Mouse (Mus musculus): ENCODE measurements around the gene Nxpe4. TPM values are rescaled to one million over a fixed set of nuclear protein-coding genes. Genes with fewer than 3 reads are reported as not detected.

The Nxpe4 gene
- polyA plus RNA-seq, 1 experiment from 2014 or later = 5.6 TPM

DNA sequence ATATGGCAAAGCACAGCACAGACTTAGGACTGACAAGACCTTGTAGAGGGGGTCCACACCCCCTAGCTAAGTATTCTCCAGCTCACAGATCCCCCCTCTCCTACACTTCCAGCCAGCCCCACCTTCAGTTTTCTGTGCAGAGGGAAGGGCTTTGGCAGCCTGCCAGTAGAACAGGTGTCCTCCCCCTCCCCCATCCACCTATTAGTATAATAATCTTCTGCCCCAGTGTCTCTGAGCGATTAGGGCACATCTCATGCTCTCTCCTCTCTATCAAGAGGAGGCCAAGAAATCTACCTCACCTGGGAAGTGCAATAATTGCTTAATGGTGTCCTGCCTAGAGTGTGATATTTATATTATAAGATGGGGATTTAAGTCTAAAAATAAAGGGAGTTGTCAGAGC, 83.7 kb downstream of the Nxpe4 start:
- Histone ChIP-seq H3K4me1 (peaks cover 25% of the 10 kb centered on the region), H3K4me3 (no peak overlapping the region), H3K27me3 (ENCODE audit: low read depth, poor library complexity, severe bottlenecking) (0 out of 2 replicates have a peak, but pooled peaks cover 3% of the 10 kb centered on the region), H3K9me3 (replicated peaks) (no peaks in the 10 kb centered on the region), H3K36me3 (no peaks in the 10 kb centered on the region), H3K27ac (no peak overlapping the region)
- DNase-seq (ENCODE audit: low spot score) = no peak
- WGBS = 82% methylated on average over 1 of the region's 1 CpGs

GRCm38 (mm10) chr9:48247276-48247675, 85.5 kb downstream of the Nxpe4 start:
- peaks cover 34% of the 10 kb centered on the region for H3K4me1 ChIP-seq
- no peak overlapping the region for H3K27ac ChIP-seq
- H3K9me3 ChIP-seq (replicated peaks) = no peaks in the 10 kb centered on the region
- H3K4me3 ChIP-seq = no peak overlapping the region
- H3K27me3 ChIP-seq (ENCODE audit: low read depth, poor library complexity, severe bottlenecking) = peaks cover 18% of the 10 kb centered on the region
- peak; percentile 36 for DNase-seq (ENCODE audit: low spot score)
- no peaks in the 10 kb centered on the region for H3K36me3 ChIP-seq
- WGBS = 72% methylated on average over 5 of the region's 5 CpGs

- WGBS = 3% methylated on average over 8 of the region's 8 CpGs
- no peak for DNase-seq (ENCODE audit: low spot score)
- Histone ChIP-seq H3K4me3 (no peak overlapping the region), H3K36me3 (no peaks in the 10 kb centered on the region), H3K4me1 (peaks cover 37% of the 10 kb centered on the region), H3K27me3 (ENCODE audit: low read depth, poor library complexity, severe bottlenecking) (peaks cover 34% of the 10 kb centered on the region), H3K9me3 (replicated peaks) (no peaks in the 10 kb centered on the region), H3K27ac (no peak overlapping the region)
These were observed 90.4 kb downstream of the Nxpe4 start for GRCm38 (mm10) chr9:48252236-48252635.

DNA sequence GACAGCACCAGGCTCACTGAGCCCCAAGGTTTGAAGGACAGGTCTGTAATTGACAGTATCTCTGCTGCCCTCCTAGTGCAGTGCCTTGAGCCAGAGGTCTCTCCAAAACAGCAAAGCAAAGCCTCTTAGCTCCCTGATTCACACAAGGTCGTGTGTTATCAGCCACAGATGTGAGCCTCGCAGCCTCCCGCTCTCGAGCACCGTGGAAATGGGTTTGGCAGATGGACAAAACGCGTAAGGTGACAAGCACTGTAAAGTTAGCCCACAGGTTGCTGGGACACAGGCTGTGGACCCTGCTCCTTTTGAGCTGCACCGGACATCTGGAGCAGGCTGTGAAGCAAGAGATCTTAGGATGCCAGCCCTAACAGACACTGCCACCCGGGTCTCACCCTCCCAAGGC, 95.2 kb downstream of the Nxpe4 start:
- Histone ChIP-seq H3K36me3 (no peaks in the 10 kb centered on the region), H3K27me3 (ENCODE audit: low read depth, poor library complexity, severe bottlenecking) (peaks cover 24% of the 10 kb centered on the region), H3K9me3 (replicated peaks) (no peaks in the 10 kb centered on the region), H3K27ac (no peak overlapping the region), H3K4me3 (no peak overlapping the region), H3K4me1 (peaks cover 14% of the 10 kb centered on the region)
- 73% methylated on average over 9 of the region's 9 CpGs for WGBS
- DNase-seq (ENCODE audit: low spot score) = no peak

DNA sequence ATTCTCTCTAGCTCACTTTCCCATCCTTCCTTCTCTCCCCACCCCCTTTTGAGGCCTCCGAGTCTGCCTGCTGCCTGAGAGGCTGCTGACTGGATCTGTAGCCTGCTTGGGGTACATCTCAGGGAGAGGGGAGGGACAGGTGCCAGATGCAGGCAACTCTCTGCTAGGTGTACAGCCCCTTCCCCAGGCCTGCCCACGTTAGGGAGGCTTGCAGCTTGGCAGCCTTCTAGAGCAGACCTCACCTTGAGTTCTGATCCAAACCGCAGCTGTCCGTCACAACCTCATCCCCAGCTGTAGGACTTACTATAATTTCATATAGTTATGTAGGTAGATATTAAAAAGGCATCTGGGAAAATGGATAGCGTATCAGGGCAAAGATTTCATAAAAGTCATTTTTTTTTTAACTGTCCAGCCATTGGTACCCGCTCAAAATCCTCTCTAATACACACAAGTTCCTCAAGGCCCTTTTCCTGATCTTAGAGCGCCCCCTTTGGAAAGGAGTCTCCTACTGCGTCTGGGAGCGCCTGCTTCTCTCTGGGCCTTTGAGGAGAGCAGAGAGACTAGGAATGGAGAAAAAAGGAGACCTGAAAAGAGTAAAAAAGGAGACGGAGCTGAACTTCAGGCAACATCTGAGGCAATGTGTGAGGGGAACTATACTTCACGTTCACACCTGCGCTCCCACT, 96.1 kb downstream of the Nxpe4 start:
- Histone ChIP-seq H3K4me3 (no peak overlapping the region), H3K36me3 (no peaks in the 10 kb centered on the region), H3K27ac (no peak overlapping the region), H3K9me3 (replicated peaks) (no peaks in the 10 kb centered on the region), H3K4me1 (peaks cover 7% of the 10 kb centered on the region; the same call in 1 of the 2 replicates), H3K27me3 (ENCODE audit: low read depth, poor library complexity, severe bottlenecking) (peaks cover 16% of the 10 kb centered on the region)
- DNase-seq (ENCODE audit: low spot score) = peak; percentile 62
- 41% methylated on average over 12 of the region's 12 CpGs for WGBS

DNA sequence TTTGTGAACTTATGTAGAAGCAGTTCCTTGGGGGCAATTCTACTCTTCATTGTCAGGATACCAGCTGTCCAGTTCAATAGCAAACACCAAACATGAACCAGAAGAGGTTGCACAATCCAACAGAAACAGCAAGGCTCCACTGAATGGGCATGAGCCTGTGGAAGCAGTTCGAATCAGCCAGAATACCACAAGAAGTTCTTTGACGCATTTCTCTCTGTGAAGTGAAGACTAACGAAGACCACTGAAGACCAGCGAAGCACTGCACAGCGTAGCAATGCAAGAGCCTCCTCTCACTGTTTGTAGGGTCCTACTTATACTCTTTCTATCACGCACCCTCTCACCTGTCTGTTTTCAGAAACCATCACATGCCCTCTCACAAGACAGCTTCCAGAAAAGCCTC, 102.8 kb downstream of the Nxpe4 start:
- Histone ChIP-seq H3K9me3 (replicated peaks) (no peaks in the 10 kb centered on the region), H3K4me3 (no peak overlapping the region), H3K27ac (no peak overlapping the region), H3K27me3 (ENCODE audit: low read depth, poor library complexity, severe bottlenecking) (no peaks in the 10 kb centered on the region), H3K36me3 (no peaks in the 10 kb centered on the region), H3K4me1 (peaks cover 11% of the 10 kb centered on the region)
- no peak for DNase-seq (ENCODE audit: low spot score)
- WGBS = 91% methylated on average over 6 of the region's 6 CpGs

GRCm38 (mm10) chr9:48265491-48265890, 103.7 kb downstream of the Nxpe4 start:
- Histone ChIP-seq H3K9me3 (replicated peaks) (no peaks in the 10 kb centered on the region), H3K36me3 (no peaks in the 10 kb centered on the region), H3K27me3 (ENCODE audit: low read depth, poor library complexity, severe bottlenecking) (no peaks in the 10 kb centered on the region), H3K4me3 (no peak overlapping the region), H3K27ac (no peak overlapping the region), H3K4me1 (peaks cover 11% of the 10 kb centered on the region)
- WGBS = 85% methylated on average over 4 of the region's 4 CpGs
- no peak for DNase-seq (ENCODE audit: low spot score)

GRCm38 (mm10) chr9:48266286-48267027, 104.6 kb downstream of the Nxpe4 start:
- peaks cover 11% of the 10 kb centered on the region for H3K4me1 ChIP-seq
- DNase-seq (ENCODE audit: low spot score) = peak; percentile 86
- no peaks in the 10 kb centered on the region for H3K27me3 ChIP-seq (ENCODE audit: low read depth, poor library complexity, severe bottlenecking)
- H3K9me3 ChIP-seq (replicated peaks) = no peaks in the 10 kb centered on the region
- H3K36me3 ChIP-seq = no peaks in the 10 kb centered on the region
- peak overlapping the region; percentile 70 for H3K27ac ChIP-seq
- peak overlapping the region; percentile 60 for H3K4me3 ChIP-seq
- 16% methylated on average over 21 of the region's 21 CpGs for WGBS

DNA sequence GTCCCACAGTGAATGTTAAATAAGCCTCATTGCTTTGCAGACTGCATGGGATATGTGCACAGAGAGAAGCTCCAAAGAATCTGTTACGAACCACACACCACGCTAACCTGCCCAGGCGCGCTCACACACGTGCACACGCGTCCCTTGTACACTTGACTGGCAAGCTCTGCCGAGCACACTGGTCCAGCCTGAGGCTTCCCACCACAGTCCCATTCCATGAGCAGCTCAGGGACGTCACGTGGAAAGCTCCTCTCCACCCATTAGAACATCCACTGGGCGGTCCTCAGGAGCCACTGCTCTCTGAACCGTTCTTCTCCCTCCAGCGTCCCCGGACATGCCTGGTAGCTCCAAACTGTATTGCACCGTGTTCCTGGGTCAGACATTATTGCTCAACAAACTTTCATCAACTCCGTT, 105.2 kb downstream of the Nxpe4 start:
- no peaks in the 10 kb centered on the region for H3K9me3 ChIP-seq (replicated peaks)
- no peaks in the 10 kb centered on the region for H3K36me3 ChIP-seq
- peak overlapping the region; percentile 60 for H3K4me3 ChIP-seq
- 1% methylated on average over 16 of the region's 16 CpGs for WGBS
- DNase-seq (ENCODE audit: low spot score) = peak; percentile 72
- H3K4me1 ChIP-seq = peaks cover 11% of the 10 kb centered on the region
- H3K27ac ChIP-seq = peak overlapping the region; percentile 70
- no peaks in the 10 kb centered on the region for H3K27me3 ChIP-seq (ENCODE audit: low read depth, poor library complexity, severe bottlenecking)

DNA sequence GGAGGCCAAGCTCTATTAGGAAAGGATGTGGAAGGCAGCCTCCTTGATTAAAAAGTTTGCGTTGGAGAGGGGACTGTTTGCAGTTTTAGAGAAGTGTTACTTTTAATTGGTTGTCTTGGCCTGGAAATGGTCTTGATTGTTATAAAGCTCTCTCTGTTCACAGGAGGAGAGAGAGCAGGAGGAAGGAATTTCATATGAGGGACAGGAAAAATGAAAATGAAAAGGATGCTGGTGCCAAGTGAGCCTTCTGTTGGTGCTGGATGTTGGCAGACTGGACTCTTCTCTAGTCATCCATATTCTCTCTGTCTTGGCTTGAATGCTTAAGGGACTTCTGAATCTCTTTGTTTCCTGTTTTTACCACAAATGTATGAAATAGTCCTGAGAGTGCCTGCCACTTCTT, 106.1 kb downstream of the Nxpe4 start:
- Histone ChIP-seq H3K4me1 (peaks cover 11% of the 10 kb centered on the region), H3K36me3 (no peaks in the 10 kb centered on the region), H3K27me3 (ENCODE audit: low read depth, poor library complexity, severe bottlenecking) (no peaks in the 10 kb centered on the region), H3K4me3 (no peak overlapping the region), H3K9me3 (replicated peaks) (no peaks in the 10 kb centered on the region), H3K27ac (no peak overlapping the region)
- no peak for DNase-seq (ENCODE audit: low spot score)
- WGBS = 47% methylated on average over 1 of the region's 1 CpGs

GRCm38 (mm10) chr9:48276831-48277230, 115.0 kb downstream of the Nxpe4 start:
- H3K4me3 ChIP-seq = no peak overlapping the region
- DNase-seq (ENCODE audit: low spot score) = no peak
- WGBS = 95% methylated on average over 15 of the region's 15 CpGs
- H3K9me3 ChIP-seq (replicated peaks) = no peaks in the 10 kb centered on the region
- H3K27me3 ChIP-seq (ENCODE audit: low read depth, poor library complexity, severe bottlenecking) = no peaks in the 10 kb centered on the region
- H3K36me3 ChIP-seq = no peaks in the 10 kb centered on the region
- H3K4me1 ChIP-seq = peaks cover 5% of the 10 kb centered on the region; the same call in 1 of the 2 replicates
- no peak overlapping the region for H3K27ac ChIP-seq

- no peak overlapping the region for H3K27ac ChIP-seq
- 87% methylated on average over 8 of the region's 8 CpGs for WGBS
These were observed 122.4 kb downstream of the Nxpe4 start for GRCm38 (mm10) chr9:48284221-48284620.

DNA sequence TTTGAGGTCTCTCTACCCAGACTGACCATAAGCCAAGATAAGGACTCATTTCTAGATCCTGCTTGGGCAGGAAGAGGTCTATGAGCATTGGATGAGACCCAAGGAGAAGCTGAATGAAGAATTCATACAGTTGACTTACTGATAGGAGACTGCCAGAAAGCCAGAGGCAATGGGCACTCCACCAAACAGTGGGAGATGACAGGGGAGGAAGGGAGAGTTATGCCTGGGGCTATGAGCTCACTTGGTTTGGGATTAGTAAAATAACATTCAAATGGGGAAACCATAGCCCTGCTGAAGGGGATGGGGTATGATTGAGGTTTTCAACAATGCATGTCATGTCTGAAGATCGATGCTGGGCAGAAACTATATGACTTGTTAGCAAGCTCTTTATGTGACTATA, 128.5 kb downstream of the Nxpe4 start:
- no peak overlapping the region for H3K4me3 ChIP-seq
- no peaks in the 10 kb centered on the region for H3K9me3 ChIP-seq (replicated peaks)
- H3K27ac ChIP-seq = no peak overlapping the region
- H3K4me1 ChIP-seq = no peaks in the 10 kb centered on the region
- WGBS = 98% methylated on average over 1 of the region's 1 CpGs
- no peaks in the 10 kb centered on the region for H3K36me3 ChIP-seq
- no peaks in the 10 kb centered on the region for H3K27me3 ChIP-seq (ENCODE audit: low read depth, poor library complexity, severe bottlenecking)
- DNase-seq (ENCODE audit: low spot score) = no peak

More at GRCm38 (mm10) chr9:48284221-48284620, 122.4 kb downstream of the Nxpe4 start:
- Histone ChIP-seq H3K4me3 (no peak overlapping the region), H3K4me1 (no peaks in the 10 kb centered on the region), H3K9me3 (replicated peaks) (no peaks in the 10 kb centered on the region), H3K36me3 (no peaks in the 10 kb centered on the region), H3K27me3 (ENCODE audit: low read depth, poor library complexity, severe bottlenecking) (no peaks in the 10 kb centered on the region)
- no peak for DNase-seq (ENCODE audit: low spot score)
